Mouse (Mus musculus): ENCODE results near the gene Prr5. TPM values are rescaled to one million over a fixed set of nuclear protein-coding genes. Genes with fewer than 3 reads are reported as not detected.

Prr5 gene
- total RNA-seq, 2 experiments from 2014 or later = 7.6 to 10.0 TPM

- ATAC-seq (replicated peaks; ENCODE audit: poor library complexity) = no peak
Observed at GRCm38 (mm10) chr15:84745831-84746230, 76.4 kb downstream of the Prr5 start.

Other genes with a start within 250 kb of the Prr5 start
- not detected in 2 replicates for gene Shisal1, start 222.5 kb upstream of the Prr5 start, total RNA-seq (2015)
- not detected in 2 replicates for gene Shisal1, start 222.5 kb upstream of the Prr5 start, total RNA-seq (2017)
- gene Rtl6, start 111.8 kb upstream of the Prr5 start, total RNA-seq (2015) = 2.4 and 3.1 TPM in 2 replicates
- 3.0 and 3.2 TPM in 2 replicates for gene Rtl6, start 111.8 kb upstream of the Prr5 start, total RNA-seq (2017)
- gene Arhgap8, start 50.4 kb downstream of the Prr5 start, total RNA-seq (2015) = not detected in 2 replicates
- not detected in 2 replicates for gene Arhgap8, start 50.4 kb downstream of the Prr5 start, total RNA-seq (2017)
- gene Phf21b, start 186.4 kb downstream of the Prr5 start, total RNA-seq (2015) = 0.20 and 0.32 TPM in 2 replicates
- 0.08 and 0.10 TPM in 2 replicates for gene Phf21b, start 186.4 kb downstream of the Prr5 start, total RNA-seq (2017)

All from megakaryocyte progenitor cell, adult 5-6 weeks (primary cell).